Mouse (Mus musculus): ENCODE measurements at regions not wholly inside any gene's neighbourhood (a gene's known extent, or its start where the extent isn't known, plus 50 kb on each side); places are given as distances from the start of the nearest gene placed in this dataset.
A peak's percentile ranks its signal among the peaks of the same experiment; 100 is the strongest.

DNA sequence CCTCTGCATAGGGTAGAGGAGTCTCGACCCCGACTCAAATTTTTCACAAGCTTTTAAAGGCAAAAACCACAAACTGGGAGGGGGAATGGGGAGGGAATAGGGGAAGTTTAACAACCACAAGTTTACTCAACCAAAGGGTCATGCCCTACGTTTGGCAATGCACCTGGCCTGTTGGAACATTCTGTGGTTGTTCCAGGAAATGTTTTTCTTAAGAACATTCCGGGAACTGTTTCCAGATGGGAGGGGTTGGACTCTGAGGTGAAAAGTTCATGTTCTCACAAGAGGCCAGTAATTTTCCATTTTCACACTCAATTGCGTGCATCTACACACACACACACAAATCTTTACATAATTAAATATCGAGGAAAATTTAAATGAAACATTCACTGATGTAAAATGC is 281.5 kb downstream of the 5730507C01Rik start:
- peak; percentile 40 for DNase-seq (ENCODE audit: low read depth, low spot score)
